Mouse (Mus musculus) testis, adult 2 months (tissue): Measurements from ENCODE around the gene Phlpp1.

Source experiments
- CTCF ChIP-seq: fragments of 200-500 bp; IDR thresholded peaks from 2 replicates; pipeline ENCODE4 v1.5.1; 2012; ENCODE audit warnings: low read depth, mild to moderate bottlenecking, inconsistent platforms, low read length, moderate library complexity; ENCODE audit not compliant: control insufficient read depth, insufficient read depth, insufficient replicate concordance
- POLR2A ChIP-seq: fragments of 200-500 bp; IDR thresholded peaks from 2 replicates; pipeline ENCODE4 v1.6.1; 2012; ENCODE audit warnings: low read depth, mild to moderate bottlenecking, inconsistent platforms, low read length, moderate library complexity; ENCODE audit not compliant: control insufficient read depth

DNA sequence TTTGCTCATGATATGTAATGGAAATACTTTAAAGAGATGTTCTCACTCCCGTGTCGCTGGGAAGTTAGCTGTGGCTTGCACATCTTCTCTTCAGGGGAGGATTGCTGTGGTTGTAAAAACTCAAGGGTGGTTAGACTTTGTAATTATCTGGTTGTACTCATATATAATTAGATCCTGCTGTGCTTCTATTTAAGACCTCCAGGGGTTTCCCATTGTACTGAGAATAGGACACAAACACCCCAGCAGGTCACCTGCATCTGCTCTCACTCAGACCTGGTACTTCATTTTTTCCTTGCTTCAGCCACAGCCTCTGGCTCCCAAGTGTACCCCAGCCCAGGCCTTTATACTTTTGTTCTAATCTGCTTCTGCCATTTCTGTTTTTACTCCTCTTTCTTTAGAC lies 50.4 kb downstream of the Phlpp1 start:
- TF ChIP-seq CTCF = no peak
- no peak for TF ChIP-seq POLR2A
